Mouse (Mus musculus) adrenal gland, adult 18-20 months (tissue): Measurements from ENCODE around the gene 2310034C09Rik. TPM values are rescaled to one million over a fixed set of nuclear protein-coding genes. Genes with fewer than 3 reads are reported as not detected.
"Not testable (repeated sequence)": the region's sequence is repeated elsewhere in the genome, so short reads cannot be mapped to it uniquely, and the experiment has no call there.

Source experiments
- DNase-seq, 2 experiments: peaks; one replicate each; pipeline ENCODE4 v3.0.0; 2021 to 2022; ENCODE audit warnings: low spot score in 2 of 2
- long read RNA-seq, 2 experiments: library from polyadenylated mRNA; stranded (forward); transcript quantifications; one replicate each; pipeline ENCODE4 v2.0.0; 2021
- total RNA-seq, 2 experiments: library from RNA; stranded (reverse); gene quantifications; 1 replicate in 1 of 2; 2 replicates in 1 of 2; pipeline ENCODE4 v1.2.3; 2021

The 2310034C09Rik gene
- not detected for total RNA-seq
- long read RNA-seq, experiment 1: 0 reads
- long read RNA-seq, experiment 2: 0 reads

GRCm38 (mm10) chr16:88758547-88758946 is at the start of gene 2310034C09Rik:
Gene 2310034C09Rik (plus strand): TSS chr16:88758847.
- not testable (repeated sequence) for DNase-seq

DNA sequence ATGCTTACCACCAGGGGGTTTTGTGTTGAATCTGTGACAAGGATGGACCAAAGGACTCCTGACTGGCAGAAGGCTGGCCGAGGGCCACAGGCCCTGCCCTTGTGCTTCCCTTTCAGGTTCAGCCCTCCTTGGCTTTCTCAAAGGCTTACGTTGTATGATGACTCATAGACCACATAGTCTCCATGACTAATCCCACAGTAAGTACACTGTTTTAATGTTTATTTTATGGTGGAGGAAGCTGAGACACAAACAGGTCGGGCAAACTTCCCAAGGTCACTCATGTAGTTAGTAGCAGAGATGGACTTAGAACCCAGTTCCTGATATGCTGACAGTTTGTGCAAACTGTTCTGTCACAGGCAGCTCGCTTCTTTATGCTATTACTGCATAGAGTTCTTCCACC is 47.9 kb upstream of the 2310034C09Rik start:
- no peak for DNase-seq

- DNase-seq: no peak
Measured at GRCm38 (mm10) chr16:88711245-88711644, 47.4 kb upstream of the 2310034C09Rik start.

DNA sequence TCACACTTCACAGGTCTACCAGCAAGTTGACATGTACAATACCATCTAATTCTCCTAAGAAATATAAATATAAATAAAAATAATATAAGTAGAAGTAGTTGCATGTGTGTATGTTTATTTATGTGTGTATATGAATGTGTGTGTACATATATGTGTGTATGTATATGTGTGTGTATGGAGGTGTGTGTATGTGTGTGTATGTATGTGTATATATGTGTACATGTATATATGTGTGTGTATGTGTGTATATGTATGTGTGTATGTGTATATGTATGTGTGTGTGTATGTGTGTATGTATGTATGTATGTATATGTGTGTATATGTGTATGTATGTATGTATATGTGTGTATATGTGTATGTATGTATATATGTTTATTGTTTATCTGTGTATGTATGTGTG is 42.1 kb upstream of the 2310034C09Rik start:
- no peak for DNase-seq

- no peak for DNase-seq
Measured at GRCm38 (mm10) chr16:88720031-88720430, 38.6 kb upstream of the 2310034C09Rik start.

GRCm38 (mm10) chr16:88728812-88729275 is 29.8 kb upstream of the 2310034C09Rik start, which contains the start of gene Krtap13-1:
Gene Krtap13-1 (plus strand): TSS chr16:88728862.
- no peak for DNase-seq

DNA sequence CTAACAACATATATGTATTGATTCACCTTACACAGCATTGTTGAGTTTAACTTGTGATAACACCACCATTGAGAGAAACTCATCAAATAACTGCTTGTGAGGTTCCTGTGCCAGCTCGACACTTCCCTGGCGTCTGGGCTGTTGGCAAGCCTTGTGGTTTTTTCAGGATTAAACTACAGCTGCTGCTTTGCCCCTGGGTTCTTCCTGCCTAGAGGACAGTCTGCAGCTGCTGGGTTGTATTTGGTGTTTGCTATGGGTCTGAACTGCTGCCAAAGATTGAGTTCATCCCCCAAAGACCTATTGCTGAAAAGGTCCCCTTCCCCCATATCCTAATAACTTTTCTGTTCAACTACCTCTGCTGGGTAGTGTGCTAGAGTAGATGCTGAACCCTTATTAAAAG is 23.3 kb upstream of the 2310034C09Rik start:
- DNase-seq: no peak

GRCm38 (mm10) chr16:88744750-88745340 is 13.8 kb upstream of the 2310034C09Rik start:
- no peak for DNase-seq

DNA sequence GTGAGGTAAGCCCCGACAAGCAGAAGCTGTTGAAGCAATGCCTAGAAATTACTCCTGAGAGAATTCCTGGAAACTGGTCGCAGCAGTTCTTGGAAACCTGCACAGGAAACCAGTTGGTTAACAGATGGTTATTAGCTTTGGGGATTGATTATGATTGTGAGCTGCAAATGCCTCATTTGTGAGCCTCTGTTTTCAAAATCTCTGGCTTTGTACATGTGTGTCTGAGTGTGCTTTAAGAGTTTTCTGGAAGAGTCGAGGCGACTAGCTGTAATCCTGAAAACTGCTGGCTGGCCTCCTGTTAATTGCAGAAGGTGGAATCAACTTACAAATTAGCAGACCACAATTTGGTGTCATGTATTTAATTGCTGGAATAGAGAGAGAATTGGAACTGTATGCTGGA is 10.7 kb upstream of the 2310034C09Rik start:
- DNase-seq: no peak

GRCm38 (mm10) chr16:88751535-88751934 is 7.1 kb upstream of the 2310034C09Rik start, which contains the start of gene Krtap13:
Gene Krtap13 (minus strand): TSS chr16:88751635.
- not testable (repeated sequence) for DNase-seq

GRCm38 (mm10) chr16:88774106-88774505 is 15.5 kb downstream of the 2310034C09Rik start, which contains the start of gene 2310057N15Rik:
Gene 2310057N15Rik (minus strand): TSS chr16:88774206.
- DNase-seq: no peak

DNA sequence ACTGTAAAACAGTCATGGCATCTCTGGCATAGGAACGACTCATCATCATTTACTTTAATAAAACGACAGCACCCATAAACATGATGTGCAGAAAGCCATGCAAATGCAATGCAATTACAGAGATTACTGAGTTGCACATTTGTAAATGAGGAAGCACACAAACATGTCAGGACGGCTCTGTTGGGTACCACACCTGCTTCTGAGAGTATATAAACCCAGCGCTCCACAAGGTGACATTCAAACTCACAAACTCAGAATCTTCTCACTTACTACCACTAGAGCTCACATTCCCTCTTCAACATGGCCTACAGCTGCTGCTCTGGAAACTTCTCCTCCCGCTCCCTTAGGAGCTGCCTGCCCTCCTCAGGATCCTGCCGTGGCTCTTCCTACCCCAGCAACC is 18.9 kb downstream of the 2310034C09Rik start, which contains the start of gene Gm5965:
TSS of gene Gm5965 (plus strand) at position 301 of the 400 bp plus-strand sequence.
- DNase-seq: no peak

DNA sequence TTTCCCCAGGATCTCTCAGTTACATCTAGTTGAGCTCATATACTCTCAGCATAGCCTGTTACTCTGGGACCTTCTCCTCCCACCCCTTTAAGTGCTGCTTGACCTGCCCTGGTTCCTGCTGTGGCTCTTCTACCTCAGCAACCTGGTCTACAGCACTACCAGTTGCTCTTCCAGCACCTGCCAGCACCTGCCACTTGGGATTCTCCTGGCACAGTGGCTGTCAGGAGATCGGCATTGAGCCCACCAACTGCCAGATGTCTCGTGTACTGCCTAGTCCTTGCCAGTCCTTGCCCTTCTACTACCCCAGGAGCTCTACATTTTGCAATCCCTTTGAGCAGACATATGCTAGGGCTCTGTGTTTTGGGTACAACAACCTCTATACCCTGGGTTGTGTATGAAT is 28.1 kb downstream of the 2310034C09Rik start:
- no peak for DNase-seq

Other genes starting within 250 kb of the 2310034C09Rik start
- not detected for gene Cldn8, start 195.7 kb upstream of the 2310034C09Rik start, total RNA-seq
- not detected for gene Krtap24-1, start 146.6 kb upstream of the 2310034C09Rik start, total RNA-seq
- gene 2310079G19Rik, start 131.2 kb upstream of the 2310034C09Rik start, total RNA-seq: not detected
- gene Krtap26-1, start 111.1 kb upstream of the 2310034C09Rik start, total RNA-seq: not detected
- gene Krtap27-1, start 87.2 kb upstream of the 2310034C09Rik start, total RNA-seq: not detected
- gene 2310061N02Rik, start 50.9 kb upstream of the 2310034C09Rik start, total RNA-seq: not detected
- not detected for gene Krtap13-1, start 30.0 kb upstream of the 2310034C09Rik start, total RNA-seq
- gene Krtap13, start 7.2 kb upstream of the 2310034C09Rik start, total RNA-seq: not detected
- gene 2310057N15Rik, start 15.4 kb downstream of the 2310034C09Rik start, total RNA-seq: not detected
- not detected for gene Gm5965, start 19.0 kb downstream of the 2310034C09Rik start, total RNA-seq
- not detected for gene Gm20741, start 53.4 kb downstream of the 2310034C09Rik start, total RNA-seq
- not detected for gene Krtap15, start 61.4 kb downstream of the 2310034C09Rik start, total RNA-seq
- gene Krtap14, start 67.3 kb downstream of the 2310034C09Rik start, total RNA-seq: not detected
- gene Krtap19-1, start 110.6 kb downstream of the 2310034C09Rik start, total RNA-seq: not detected
- gene Krtap19-2, start 115.4 kb downstream of the 2310034C09Rik start, total RNA-seq: not detected
- not detected for gene Krtap19-3, start 119.2 kb downstream of the 2310034C09Rik start, total RNA-seq
- gene Krtap19-4, start 126.2 kb downstream of the 2310034C09Rik start, total RNA-seq: not detected
- not detected for gene Krtap19-5, start 137.6 kb downstream of the 2310034C09Rik start, total RNA-seq
- not detected for gene Krtap19-9b, start 173.4 kb downstream of the 2310034C09Rik start, total RNA-seq
- gene Krtap16-3, start 204.0 kb downstream of the 2310034C09Rik start, total RNA-seq: not detected